Mouse (Mus musculus): ENCODE measurements at regions not wholly inside any gene's neighbourhood (a gene's known extent, or its start where the extent isn't known, plus 50 kb on each side); places are given as distances from the start of the nearest gene placed in this dataset.

- peaks cover 46% of the 10 kb centered on the region for H3K27me3 ChIP-seq (ENCODE audit: control insufficient read depth, insufficient read depth, low read length)
- no peaks in the 10 kb centered on the region for H3K9me3 ChIP-seq (replicated peaks; ENCODE audit: control insufficient read depth, low read length)
- peak overlapping the region; percentile 56 for H3K4me3 ChIP-seq (ENCODE audit: low read depth, low read length)
- H3K36me3 ChIP-seq (ENCODE audit: control insufficient read depth, insufficient read depth, low read length), result no peaks in the 10 kb centered on the region
- peak overlapping the region; percentile 86 for H3K4me2 ChIP-seq
- H3K4me1 ChIP-seq (ENCODE audit: control insufficient read depth, insufficient read depth, low read length), result peaks cover 8% of the 10 kb centered on the region
- H3K9ac ChIP-seq (ENCODE audit: low read depth, low read length), result no peak overlapping the region
- no peak overlapping the region for H3K27ac ChIP-seq (ENCODE audit: low read depth, low read length)
- WGBS (ENCODE audit: insufficient replicate concordance), result 0% methylated on average over 17 of the region's 17 CpGs
- no peak for ATAC-seq (replicated peaks; ENCODE audit: insufficient number of reproducible peaks, low FRiP score, low TSS enrichment)
Observed at GRCm38 (mm10) chr3:118434311-118434710, 127.6 kb upstream of the Dpyd start.

- 3% methylated on average over 13 of the region's 13 CpGs for WGBS (ENCODE audit: insufficient replicate concordance)
- no peak for ATAC-seq (replicated peaks; ENCODE audit: insufficient number of reproducible peaks, low FRiP score, low TSS enrichment)
- H3K9ac ChIP-seq (ENCODE audit: low read depth, low read length), result no peak overlapping the region
- H3K27me3 ChIP-seq (ENCODE audit: control insufficient read depth, insufficient read depth, low read length), result peaks cover 44% of the 10 kb centered on the region
- H3K36me3 ChIP-seq (ENCODE audit: control insufficient read depth, insufficient read depth, low read length), result no peaks in the 10 kb centered on the region
- peak overlapping the region; percentile 56 for H3K4me3 ChIP-seq (ENCODE audit: low read depth, low read length)
- H3K4me1 ChIP-seq (ENCODE audit: control insufficient read depth, insufficient read depth, low read length), result peaks cover 8% of the 10 kb centered on the region
- no peaks in the 10 kb centered on the region for H3K9me3 ChIP-seq (replicated peaks; ENCODE audit: control insufficient read depth, low read length)
- H3K4me2 ChIP-seq, result peak overlapping the region; percentile 86
- no peak overlapping the region for H3K27ac ChIP-seq (ENCODE audit: low read depth, low read length)
Observed at GRCm38 (mm10) chr3:118434847-118435246, 127.1 kb upstream of the Dpyd start.

- WGBS (ENCODE audit: insufficient replicate concordance), result 11% methylated on average over 9 of the region's 9 CpGs
- Histone ChIP-seq H3K36me3 (ENCODE audit: control insufficient read depth, insufficient read depth, low read length) (no peaks in the 10 kb centered on the region), H3K4me2 (peak overlapping the region; percentile 86), H3K27me3 (ENCODE audit: control insufficient read depth, insufficient read depth, low read length) (peaks cover 40% of the 10 kb centered on the region), H3K27ac (ENCODE audit: low read depth, low read length) (no peak overlapping the region), H3K4me1 (ENCODE audit: control insufficient read depth, insufficient read depth, low read length) (peaks cover 6% of the 10 kb centered on the region), H3K4me3 (ENCODE audit: low read depth, low read length) (peak overlapping the region; percentile 56; the same call in 1 of the 2 replicates), H3K9ac (ENCODE audit: low read depth, low read length) (no peak overlapping the region), H3K9me3 (replicated peaks; ENCODE audit: control insufficient read depth, low read length) (no peaks in the 10 kb centered on the region)
- ATAC-seq (replicated peaks; ENCODE audit: insufficient number of reproducible peaks, low FRiP score, low TSS enrichment), result no peak
Observed at GRCm38 (mm10) chr3:118435248-118435647, 126.7 kb upstream of the Dpyd start.

GRCm38 (mm10) chr3:118443742-118444332 lies 118.1 kb upstream of the Dpyd start:
- Histone ChIP-seq H3K27ac (ENCODE audit: low read depth, low read length) (no peak overlapping the region), H3K4me2 (no peak overlapping the region), H3K4me1 (ENCODE audit: control insufficient read depth, insufficient read depth, low read length) (no peaks in the 10 kb centered on the region), H3K9me3 (replicated peaks; ENCODE audit: control insufficient read depth, low read length) (no peaks in the 10 kb centered on the region), H3K36me3 (ENCODE audit: control insufficient read depth, insufficient read depth, low read length) (no peaks in the 10 kb centered on the region), H3K9ac (ENCODE audit: low read depth, low read length) (no peak overlapping the region), H3K4me3 (ENCODE audit: low read depth, low read length) (no peak overlapping the region), H3K27me3 (ENCODE audit: control insufficient read depth, insufficient read depth, low read length) (no peaks in the 10 kb centered on the region)
- WGBS (ENCODE audit: insufficient replicate concordance), result 55% methylated on average over 8 of the region's 8 CpGs
- no peak for ATAC-seq (replicated peaks; ENCODE audit: insufficient number of reproducible peaks, low FRiP score, low TSS enrichment)

GRCm38 (mm10) chr3:118445360-118445759 lies 116.6 kb upstream of the Dpyd start:
- Histone ChIP-seq H3K9me3 (replicated peaks; ENCODE audit: control insufficient read depth, low read length) (no peaks in the 10 kb centered on the region), H3K27ac (ENCODE audit: low read depth, low read length) (no peak overlapping the region), H3K4me3 (ENCODE audit: low read depth, low read length) (no peak overlapping the region), H3K4me2 (no peak overlapping the region), H3K9ac (ENCODE audit: low read depth, low read length) (no peak overlapping the region), H3K36me3 (ENCODE audit: control insufficient read depth, insufficient read depth, low read length) (no peaks in the 10 kb centered on the region), H3K27me3 (ENCODE audit: control insufficient read depth, insufficient read depth, low read length) (no peaks in the 10 kb centered on the region), H3K4me1 (ENCODE audit: control insufficient read depth, insufficient read depth, low read length) (no peaks in the 10 kb centered on the region)
- 83% methylated on average over 4 of the region's 4 CpGs for WGBS (ENCODE audit: insufficient replicate concordance)
- ATAC-seq (replicated peaks; ENCODE audit: insufficient number of reproducible peaks, low FRiP score, low TSS enrichment), result no peak

GRCm38 (mm10) chr3:118459636-118460035 lies 102.3 kb upstream of the Dpyd start:
- no peak overlapping the region for H3K27ac ChIP-seq (ENCODE audit: low read depth, low read length)
- 70% methylated on average over 2 of the region's 2 CpGs for WGBS (ENCODE audit: insufficient replicate concordance)
- H3K4me2 ChIP-seq, result no peak overlapping the region
- H3K36me3 ChIP-seq (ENCODE audit: control insufficient read depth, insufficient read depth, low read length), result no peaks in the 10 kb centered on the region
- H3K4me1 ChIP-seq (ENCODE audit: control insufficient read depth, insufficient read depth, low read length), result no peaks in the 10 kb centered on the region
- no peaks in the 10 kb centered on the region for H3K9me3 ChIP-seq (replicated peaks; ENCODE audit: control insufficient read depth, low read length)
- no peak overlapping the region for H3K9ac ChIP-seq (ENCODE audit: low read depth, low read length)
- no peaks in the 10 kb centered on the region for H3K27me3 ChIP-seq (ENCODE audit: control insufficient read depth, insufficient read depth, low read length)
- H3K4me3 ChIP-seq (ENCODE audit: low read depth, low read length), result no peak overlapping the region
- ATAC-seq (replicated peaks; ENCODE audit: insufficient number of reproducible peaks, low FRiP score, low TSS enrichment), result no peak

GRCm38 (mm10) chr3:118465611-118466010 lies 96.3 kb upstream of the Dpyd start:
- Histone ChIP-seq H3K36me3 (ENCODE audit: control insufficient read depth, insufficient read depth, low read length) (no peaks in the 10 kb centered on the region), H3K27ac (ENCODE audit: low read depth, low read length) (no peak overlapping the region), H3K9me3 (replicated peaks; ENCODE audit: control insufficient read depth, low read length) (no peaks in the 10 kb centered on the region), H3K4me2 (no peak overlapping the region), H3K4me1 (ENCODE audit: control insufficient read depth, insufficient read depth, low read length) (no peaks in the 10 kb centered on the region), H3K4me3 (ENCODE audit: low read depth, low read length) (no peak overlapping the region), H3K9ac (ENCODE audit: low read depth, low read length) (no peak overlapping the region), H3K27me3 (ENCODE audit: control insufficient read depth, insufficient read depth, low read length) (no peaks in the 10 kb centered on the region)
- WGBS (ENCODE audit: insufficient replicate concordance), result 86% methylated on average over 2 of the region's 2 CpGs
- no peak for ATAC-seq (replicated peaks; ENCODE audit: insufficient number of reproducible peaks, low FRiP score, low TSS enrichment)

- Histone ChIP-seq H3K4me3 (ENCODE audit: low read depth, low read length) (no peak overlapping the region), H3K4me1 (ENCODE audit: control insufficient read depth, insufficient read depth, low read length) (no peaks in the 10 kb centered on the region)
Observed at GRCm38 (mm10) chr3:118472215-118472799, 89.6 kb upstream of the Dpyd start.

GRCm38 (mm10) chr3:118478065-118478464 lies 83.9 kb upstream of the Dpyd start:
- no peaks in the 10 kb centered on the region for H3K27me3 ChIP-seq (ENCODE audit: control insufficient read depth, insufficient read depth, low read length)
- H3K4me3 ChIP-seq (ENCODE audit: low read depth, low read length), result no peak overlapping the region
- no peak for ATAC-seq (replicated peaks; ENCODE audit: insufficient number of reproducible peaks, low FRiP score, low TSS enrichment)
- no peaks in the 10 kb centered on the region for H3K9me3 ChIP-seq (replicated peaks; ENCODE audit: control insufficient read depth, low read length)
- H3K4me2 ChIP-seq, result no peak overlapping the region
- WGBS (ENCODE audit: insufficient replicate concordance), result 78% methylated on average over 8 of the region's 8 CpGs
- no peaks in the 10 kb centered on the region for H3K36me3 ChIP-seq (ENCODE audit: control insufficient read depth, insufficient read depth, low read length)
- H3K9ac ChIP-seq (ENCODE audit: low read depth, low read length), result no peak overlapping the region
- no peaks in the 10 kb centered on the region for H3K4me1 ChIP-seq (ENCODE audit: control insufficient read depth, insufficient read depth, low read length)
- H3K27ac ChIP-seq (ENCODE audit: low read depth, low read length), result no peak overlapping the region

More at GRCm38 (mm10) chr3:118472215-118472799, 89.6 kb upstream of the Dpyd start:
- H3K9ac ChIP-seq (ENCODE audit: low read depth, low read length), result no peak overlapping the region
- H3K9me3 ChIP-seq (replicated peaks; ENCODE audit: control insufficient read depth, low read length), result no peaks in the 10 kb centered on the region
- H3K27me3 ChIP-seq (ENCODE audit: control insufficient read depth, insufficient read depth, low read length), result no peaks in the 10 kb centered on the region
- H3K27ac ChIP-seq (ENCODE audit: low read depth, low read length), result no peak overlapping the region
- H3K4me2 ChIP-seq, result no peak overlapping the region
- no peaks in the 10 kb centered on the region for H3K36me3 ChIP-seq (ENCODE audit: control insufficient read depth, insufficient read depth, low read length)
- ATAC-seq (replicated peaks; ENCODE audit: insufficient number of reproducible peaks, low FRiP score, low TSS enrichment), result no peak
- WGBS (ENCODE audit: insufficient replicate concordance), result 79% methylated on average over 10 of the region's 10 CpGs
